Mouse (Mus musculus): Measurements from ENCODE around the gene Hist1h3a. TPM values are rescaled to one million over a fixed set of nuclear protein-coding genes. Genes with fewer than 3 reads are reported as not detected.

Hist1h3a gene
- polyA plus RNA-seq, 1 experiment = 29.4 TPM

DNA sequence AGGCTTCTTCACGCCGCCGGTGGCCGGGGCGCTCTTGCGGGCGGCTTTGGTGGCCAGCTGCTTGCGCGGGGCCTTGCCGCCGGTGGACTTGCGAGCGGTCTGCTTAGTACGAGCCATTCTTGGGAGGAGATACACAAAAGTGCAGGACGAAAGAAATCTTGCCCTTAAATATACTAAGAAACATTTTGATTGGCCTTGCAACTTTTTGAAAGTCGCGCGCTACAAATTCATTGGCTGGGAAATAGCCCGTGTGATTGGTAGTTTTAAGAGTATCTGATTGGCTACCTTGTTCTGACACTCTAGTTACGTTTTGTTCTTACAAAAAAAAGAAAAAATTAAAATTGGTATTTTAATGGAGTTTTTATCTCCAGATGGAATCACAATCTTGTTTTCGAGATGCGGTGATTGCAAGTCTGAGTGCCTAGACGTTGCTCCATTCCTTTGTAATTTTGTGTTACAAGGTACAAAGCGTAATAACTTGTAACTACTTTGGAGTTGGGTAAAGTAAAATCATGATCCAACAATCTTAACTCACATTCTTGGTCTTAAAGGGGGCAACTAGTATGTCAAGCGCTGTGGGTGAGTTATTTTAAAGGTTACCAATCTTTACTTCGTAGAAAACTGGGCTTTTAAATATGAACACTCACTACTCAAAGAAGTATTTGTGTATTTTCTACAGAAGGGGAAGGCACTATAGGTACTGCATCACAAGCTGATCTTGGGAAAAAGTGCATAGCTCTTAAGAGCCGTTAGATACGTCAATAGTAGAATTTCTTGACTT lies 16.6 kb downstream of the Hist1h3a start, which contains the start of gene Hist1h3c:
Hist1h3c (minus strand) TSS at position 222 of the 781 bp plus-strand sequence.
- no peak for TF ChIP-seq POLR2A (IDR thresholded peaks at IDR 0.05; ENCODE audit: control insufficient read depth, low read depth, low read length)
- no peak for TF ChIP-seq CTCF (IDR thresholded peaks at IDR 0.05; ENCODE audit: control insufficient read depth, insufficient read depth, insufficient replicate concordance, low read depth, low read length)
- H3K4me3 ChIP-seq (ENCODE audit: control insufficient read depth, low read depth, low read length) = peak within 1 kb of the TSS; percentile 37
- H3K27ac ChIP-seq (ENCODE audit: control insufficient read depth, insufficient read depth, low read depth, low read length) = peak within 1 kb of the TSS; percentile 58
- H3K36me3 ChIP-seq (ENCODE audit: control insufficient read depth, insufficient read depth, low read length) = no peaks in the 10 kb centered on the region
- no peaks in the 10 kb centered on the region for H3K27me3 ChIP-seq (ENCODE audit: control insufficient read depth, insufficient read depth, low read length)
- H3K4me1 ChIP-seq (ENCODE audit: control insufficient read depth, insufficient read depth, low read length) = peaks cover 6% of the 10 kb centered on the region

DNA sequence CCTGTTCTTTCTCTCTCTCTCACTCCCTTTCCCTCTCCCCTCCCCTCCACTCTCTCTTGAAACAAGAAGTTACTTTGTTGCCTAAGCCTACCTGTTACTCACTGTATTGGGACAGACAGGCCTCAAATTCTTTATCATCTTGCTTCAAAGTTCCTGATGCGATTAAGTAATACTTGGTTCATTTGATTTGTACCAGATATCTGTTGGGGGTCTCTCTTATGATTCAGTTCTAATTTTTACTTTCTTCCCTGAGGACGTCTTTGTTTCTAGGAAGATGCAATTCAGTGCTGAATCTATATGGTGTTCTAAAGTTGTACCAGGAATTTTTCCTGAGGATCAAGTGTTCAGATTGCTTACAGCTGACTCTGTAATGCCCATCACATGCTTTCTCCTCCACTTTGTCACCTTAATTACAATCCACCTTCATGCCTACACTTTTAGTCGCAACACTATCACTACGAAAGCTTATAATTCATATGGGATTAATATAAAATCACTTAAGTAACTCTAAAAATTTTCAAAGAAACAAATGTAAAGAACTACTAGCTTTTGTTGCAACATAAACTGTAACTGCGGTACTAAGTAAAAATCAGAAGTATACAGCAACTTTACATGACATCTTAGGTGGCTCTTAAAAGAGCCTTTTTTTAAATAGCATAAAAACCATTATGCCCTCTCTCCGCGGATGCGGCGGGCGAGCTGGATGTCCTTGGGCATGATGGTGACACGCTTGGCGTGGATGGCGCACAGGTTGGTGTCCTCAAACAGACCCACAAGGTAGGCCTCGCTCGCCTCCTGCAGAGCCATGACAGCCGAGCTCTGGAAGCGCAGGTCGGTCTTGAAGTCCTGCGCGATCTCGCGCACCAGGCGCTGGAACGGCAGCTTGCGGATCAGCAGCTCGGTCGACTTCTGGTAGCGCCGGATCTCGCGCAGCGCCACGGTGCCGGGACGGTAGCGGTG lies 17.5 kb downstream of the Hist1h3a start:
- no peaks in the 10 kb centered on the region for H3K36me3 ChIP-seq (ENCODE audit: control insufficient read depth, insufficient read depth, low read length)
- TF ChIP-seq POLR2A (IDR thresholded peaks at IDR 0.05; ENCODE audit: control insufficient read depth, low read depth, low read length) (no peak), CTCF (IDR thresholded peaks at IDR 0.05; ENCODE audit: control insufficient read depth, insufficient read depth, insufficient replicate concordance, low read depth, low read length) (no peak)
- peaks cover 6% of the 10 kb centered on the region for H3K4me1 ChIP-seq (ENCODE audit: control insufficient read depth, insufficient read depth, low read length)
- H3K27me3 ChIP-seq (ENCODE audit: control insufficient read depth, insufficient read depth, low read length) = no peaks in the 10 kb centered on the region
- peak overlapping the region; percentile 27; the same call in 1 of the 2 replicates for H3K4me3 ChIP-seq (ENCODE audit: control insufficient read depth, low read depth, low read length)
- no peak overlapping the region; the same call in 1 of the 2 replicates for H3K27ac ChIP-seq (ENCODE audit: control insufficient read depth, insufficient read depth, low read depth, low read length)

DNA sequence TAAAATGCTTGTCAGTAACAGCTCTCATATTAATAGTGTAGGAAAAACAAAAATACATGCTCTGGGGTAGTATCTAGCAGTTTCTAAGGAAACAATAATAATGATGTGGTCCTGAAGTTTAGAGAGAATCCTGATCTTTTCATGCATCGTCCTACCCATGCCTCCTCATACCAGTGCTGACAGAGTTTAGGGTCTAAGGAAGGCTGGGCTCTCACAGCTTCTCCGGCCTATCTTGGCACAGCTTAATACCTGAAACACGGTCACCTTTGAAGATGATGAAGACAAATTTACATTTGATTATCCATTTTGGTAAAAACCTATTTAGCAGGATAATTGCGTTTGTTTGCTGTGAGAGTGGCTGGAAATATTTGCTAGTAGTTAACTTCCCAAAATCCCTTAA lies 18.2 kb downstream of the Hist1h3a start:
- H3K27ac ChIP-seq (ENCODE audit: control insufficient read depth, insufficient read depth, low read depth, low read length) = no peak overlapping the region
- TF ChIP-seq CTCF (IDR thresholded peaks at IDR 0.05; ENCODE audit: control insufficient read depth, insufficient read depth, insufficient replicate concordance, low read depth, low read length) (no peak), POLR2A (IDR thresholded peaks at IDR 0.05; ENCODE audit: control insufficient read depth, low read depth, low read length) (no peak)
- no peak overlapping the region for H3K4me3 ChIP-seq (ENCODE audit: control insufficient read depth, low read depth, low read length)
- H3K4me1 ChIP-seq (ENCODE audit: control insufficient read depth, insufficient read depth, low read length) = peaks cover 9% of the 10 kb centered on the region
- no peaks in the 10 kb centered on the region for H3K36me3 ChIP-seq (ENCODE audit: control insufficient read depth, insufficient read depth, low read length)
- H3K27me3 ChIP-seq (ENCODE audit: control insufficient read depth, insufficient read depth, low read length) = no peaks in the 10 kb centered on the region

DNA sequence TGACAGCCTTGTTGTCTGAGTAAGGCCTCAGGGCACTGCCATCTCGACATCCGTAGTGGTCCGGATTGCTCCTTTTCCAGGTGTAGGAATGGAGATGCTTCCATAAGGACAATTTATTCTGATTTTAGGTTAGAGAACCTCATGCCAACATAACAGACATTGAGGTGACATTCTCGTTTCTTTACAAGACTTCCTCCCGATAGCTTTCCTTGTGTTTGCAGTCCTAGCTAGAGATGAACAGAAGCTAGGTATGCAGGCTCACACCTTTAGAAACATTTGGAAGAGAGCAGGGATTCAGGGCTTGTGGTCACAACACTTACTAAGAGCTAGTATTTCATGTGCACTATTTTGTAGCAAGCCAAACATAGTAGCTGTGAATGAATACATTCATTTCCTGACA lies 19.0 kb downstream of the Hist1h3a start:
- H3K36me3 ChIP-seq (ENCODE audit: control insufficient read depth, insufficient read depth, low read length) = no peaks in the 10 kb centered on the region
- no peak overlapping the region for H3K4me3 ChIP-seq (ENCODE audit: control insufficient read depth, low read depth, low read length)
- TF ChIP-seq CTCF (IDR thresholded peaks at IDR 0.05; ENCODE audit: control insufficient read depth, insufficient read depth, insufficient replicate concordance, low read depth, low read length) = no peak
- TF ChIP-seq POLR2A (IDR thresholded peaks at IDR 0.05; ENCODE audit: control insufficient read depth, low read depth, low read length) = no peak
- H3K4me1 ChIP-seq (ENCODE audit: control insufficient read depth, insufficient read depth, low read length) = peaks cover 12% of the 10 kb centered on the region
- no peaks in the 10 kb centered on the region for H3K27me3 ChIP-seq (ENCODE audit: control insufficient read depth, insufficient read depth, low read length)
- no peak overlapping the region for H3K27ac ChIP-seq (ENCODE audit: control insufficient read depth, insufficient read depth, low read depth, low read length)

DNA sequence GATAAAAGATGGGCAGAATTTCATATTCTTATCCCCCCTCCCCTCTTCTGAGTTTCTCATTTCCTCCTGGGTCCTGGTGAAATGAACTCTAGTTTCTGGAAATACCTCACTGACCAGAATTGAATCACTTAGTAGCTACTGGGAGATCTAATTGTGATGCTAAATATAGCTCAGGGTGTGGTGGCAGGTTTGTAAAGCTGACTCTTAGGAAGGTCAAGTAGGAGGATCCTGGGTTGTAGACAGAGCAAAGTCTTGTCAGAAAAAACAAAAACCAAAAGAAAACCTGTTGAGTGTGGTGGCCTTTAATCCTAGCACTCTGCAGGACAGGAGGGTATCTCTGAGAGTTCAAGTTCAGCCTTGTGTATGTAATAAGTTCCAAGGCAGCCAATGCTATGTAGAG lies 20.2 kb downstream of the Hist1h3a start:
- Histone ChIP-seq H3K4me1 (ENCODE audit: control insufficient read depth, insufficient read depth, low read length) (peaks cover 12% of the 10 kb centered on the region), H3K36me3 (ENCODE audit: control insufficient read depth, insufficient read depth, low read length) (no peaks in the 10 kb centered on the region), H3K27me3 (ENCODE audit: control insufficient read depth, insufficient read depth, low read length) (no peaks in the 10 kb centered on the region), H3K27ac (ENCODE audit: control insufficient read depth, insufficient read depth, low read depth, low read length) (no peak overlapping the region), H3K4me3 (ENCODE audit: control insufficient read depth, low read depth, low read length) (no peak overlapping the region)
- TF ChIP-seq POLR2A (IDR thresholded peaks at IDR 0.05; ENCODE audit: control insufficient read depth, low read depth, low read length) = no peak
- no peak for TF ChIP-seq CTCF (IDR thresholded peaks at IDR 0.05; ENCODE audit: control insufficient read depth, insufficient read depth, insufficient replicate concordance, low read depth, low read length)

DNA sequence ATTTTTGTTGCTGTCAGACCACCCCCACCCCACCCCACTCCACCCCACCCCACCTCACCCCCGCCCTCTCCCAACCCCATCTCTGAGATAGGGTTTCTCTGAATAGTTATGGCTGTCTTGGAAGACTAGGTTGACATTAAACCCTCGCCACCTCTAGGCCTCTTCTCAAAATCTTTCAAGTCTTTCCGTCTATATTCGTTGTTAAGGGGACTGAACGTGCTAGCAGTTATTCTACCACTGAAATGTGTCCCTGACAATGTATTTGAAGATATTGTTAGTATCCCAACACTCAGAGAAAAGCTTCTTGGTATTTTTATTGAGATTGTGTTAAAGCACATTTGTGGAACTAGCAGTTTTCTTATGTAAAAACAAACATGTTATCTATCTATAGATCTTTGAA lies 21.3 kb downstream of the Hist1h3a start:
- TF ChIP-seq CTCF (IDR thresholded peaks at IDR 0.05; ENCODE audit: control insufficient read depth, insufficient read depth, insufficient replicate concordance, low read depth, low read length) (no peak), POLR2A (IDR thresholded peaks at IDR 0.05; ENCODE audit: control insufficient read depth, low read depth, low read length) (no peak)
- Histone ChIP-seq H3K27ac (ENCODE audit: control insufficient read depth, insufficient read depth, low read depth, low read length) (no peak overlapping the region), H3K27me3 (ENCODE audit: control insufficient read depth, insufficient read depth, low read length) (no peaks in the 10 kb centered on the region), H3K4me1 (ENCODE audit: control insufficient read depth, insufficient read depth, low read length) (peaks cover 7% of the 10 kb centered on the region), H3K4me3 (ENCODE audit: control insufficient read depth, low read depth, low read length) (no peak overlapping the region), H3K36me3 (ENCODE audit: control insufficient read depth, insufficient read depth, low read length) (no peaks in the 10 kb centered on the region)
